8 mouse cellular contexts compared by ENCODE assay signal in the genomic region with DNA sequence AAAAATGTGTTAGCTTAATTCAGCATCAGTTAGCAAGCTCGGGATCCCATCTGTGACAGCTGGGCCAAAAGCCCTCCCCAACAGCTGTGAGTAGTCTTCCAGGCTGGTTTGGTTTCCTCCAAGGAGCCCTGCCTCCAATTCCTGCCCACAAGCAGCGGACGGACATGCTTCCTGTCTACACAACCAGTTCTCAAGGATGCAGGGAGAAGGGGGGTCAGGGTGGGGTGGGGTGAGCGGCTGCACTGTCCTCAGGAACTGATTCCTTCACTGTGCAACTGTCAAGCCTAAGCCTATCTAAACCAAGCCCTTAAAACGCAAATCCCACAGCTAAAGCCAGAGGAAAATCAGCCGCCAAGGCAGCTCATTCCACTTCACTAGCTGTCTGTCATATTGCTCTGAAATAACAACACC. TPM values are rescaled to one million over a fixed set of nuclear protein-coding genes. Genes with fewer than 3 reads are reported as not detected.
DNase-seq lines count a peak whose midpoint lies in the region; ATAC-seq and TF ChIP-seq lines count a peak whose summit lies in the region.

No protein-coding gene starts in this region.

- H3K9ac ChIP-seq in forebrain, embryonic 16.5 days (replicated peaks; ENCODE audit: low read depth, low read length): peak overlapping the region; percentile 97
- H3K9ac ChIP-seq in hindbrain, embryonic 11.5 days (ENCODE audit: low read depth, low read length): peak overlapping the region; percentile 87
- peak overlapping the region; percentile 74 for H3K9ac ChIP-seq in lung, embryonic 15.5 days

- TF ChIP-seq POLR2A in bone marrow, adult 2 months (IDR thresholded peaks at IDR 0.05; ENCODE audit: borderline replicate concordance, control insufficient read depth, low read depth, low read length): no peak

- H3K4me3 ChIP-seq in E14TG2a.4 (replicated peaks; ENCODE audit: low read length): peak overlapping the region; percentile 99
- H3K4me3 ChIP-seq in bone marrow, adult 2 months (replicated peaks; ENCODE audit: control insufficient read depth, low read depth, low read length): peak overlapping the region; percentile 70
- peak overlapping the region; percentile 99 for H3K4me3 ChIP-seq in forebrain, embryonic 16.5 days (replicated peaks; ENCODE audit: low read length)
- peak overlapping the region; percentile 93 for H3K4me3 ChIP-seq in hindbrain, embryonic 11.5 days (ENCODE audit: low read depth, low read length)
- peak overlapping the region; percentile 70 for H3K4me3 ChIP-seq in lung, embryonic 15.5 days

- peaks cover 37% of the 10 kb centered on the region for H3K4me1 ChIP-seq in E14TG2a.4 (replicated peaks; ENCODE audit: low read depth, low read length)
- H3K4me1 ChIP-seq in bone marrow, adult 2 months (ENCODE audit: control insufficient read depth, insufficient read depth, low read length): peaks cover 1% of the 10 kb centered on the region; the same call in 1 of the 2 replicates
- peaks cover 24% of the 10 kb centered on the region for H3K4me1 ChIP-seq in forebrain, embryonic 16.5 days (replicated peaks; ENCODE audit: control insufficient read depth, insufficient read depth, low read length)
- peaks cover 5% of the 10 kb centered on the region; the same call in 1 of the 2 replicates for H3K4me1 ChIP-seq in hindbrain, embryonic 11.5 days (replicated peaks; ENCODE audit: control insufficient read depth, insufficient read depth, low read length)
- H3K4me1 ChIP-seq in lung, embryonic 15.5 days: peaks cover 20% of the 10 kb centered on the region

- DNase-seq in hindbrain, embryonic 11.5 days (ENCODE audit: low spot score): peak; percentile 34
- DNase-seq in layer of hippocampus, adult 9-11 months: peak; percentile 79
- peak; percentile 25 for DNase-seq in retina, postnatal 7 days (ENCODE audit: low read depth, low spot score)
- DNase-seq in urinary bladder, adult 2 months (ENCODE audit: low spot score): no peak

- H3K4me2 ChIP-seq in forebrain, embryonic 16.5 days (ENCODE audit: low read length): peak overlapping the region; percentile 90
- H3K4me2 ChIP-seq in hindbrain, embryonic 11.5 days (replicated peaks; ENCODE audit: low read depth, low read length): peak overlapping the region; percentile 81
- peak overlapping the region; percentile 74 for H3K4me2 ChIP-seq in lung, embryonic 15.5 days

- WGBS in bone marrow, adult 2 months: 10% methylated on average over 6 of the region's 6 CpGs
- WGBS in forebrain, embryonic 16.5 days: 3% methylated on average over 6 of the region's 6 CpGs
- 16% methylated on average over 6 of the region's 6 CpGs for WGBS in hindbrain, embryonic 11.5 days
- 2% methylated on average over 6 of the region's 6 CpGs for WGBS in lung, embryonic 15.5 days

- H3K27me3 ChIP-seq in E14TG2a.4 (ENCODE audit: insufficient read depth, low read length): peaks cover 9% of the 10 kb centered on the region
- H3K27me3 ChIP-seq in forebrain, embryonic 16.5 days (replicated peaks; ENCODE audit: control insufficient read depth, insufficient read depth, low read length): no peaks in the 10 kb centered on the region
- no peaks in the 10 kb centered on the region for H3K27me3 ChIP-seq in hindbrain, embryonic 11.5 days (ENCODE audit: control insufficient read depth, insufficient read depth, low read length)
- no peaks in the 10 kb centered on the region for H3K27me3 ChIP-seq in lung, embryonic 15.5 days

- H3K36me3 ChIP-seq in E14TG2a.4 (ENCODE audit: insufficient read depth, low read length): peaks cover 31% of the 10 kb centered on the region
- peaks cover 3% of the 10 kb centered on the region; the same call in 1 of the 2 replicates for H3K36me3 ChIP-seq in forebrain, embryonic 16.5 days (ENCODE audit: control insufficient read depth, insufficient read depth)
- H3K36me3 ChIP-seq in hindbrain, embryonic 11.5 days (ENCODE audit: control insufficient read depth, insufficient read depth, low read length): no peaks in the 10 kb centered on the region
- H3K36me3 ChIP-seq in lung, embryonic 15.5 days: peaks cover 8% of the 10 kb centered on the region; the same call in 1 of the 2 replicates

- no peak for ATAC-seq in forebrain, embryonic 16.5 days
- ATAC-seq in hindbrain, embryonic 11.5 days (ENCODE audit: low FRiP score): no peak
- no peak for ATAC-seq in lung, embryonic 15.5 days (ENCODE audit: borderline replicate concordance, extremely low read depth, low FRiP score, low TSS enrichment)

- no peaks in the 10 kb centered on the region for H3K9me3 ChIP-seq in E14TG2a.4 (ENCODE audit: low read length)
- H3K9me3 ChIP-seq in forebrain, embryonic 16.5 days (ENCODE audit: control insufficient read depth, low read length): no peaks in the 10 kb centered on the region
- no peaks in the 10 kb centered on the region for H3K9me3 ChIP-seq in hindbrain, embryonic 11.5 days (ENCODE audit: control insufficient read depth, low read length)
- H3K9me3 ChIP-seq in lung, embryonic 15.5 days: no peaks in the 10 kb centered on the region

- no peak for TF ChIP-seq CTCF in E14TG2a.4 (conservative IDR thresholded peaks at IDR 0.05; ENCODE audit: low read length)
- no peak for TF ChIP-seq CTCF in bone marrow, adult 2 months (IDR thresholded peaks at IDR 0.05; ENCODE audit: control insufficient read depth, insufficient read depth, low read length)

- H3K27ac ChIP-seq in bone marrow, adult 2 months (ENCODE audit: control insufficient read depth, insufficient read depth, low read depth, low read length, poor library complexity): peak overlapping the region; percentile 82
- peak overlapping the region; percentile 85 for H3K27ac ChIP-seq in forebrain, embryonic 16.5 days (ENCODE audit: low read length)
- peak overlapping the region; percentile 78; the same call in 1 of the 2 replicates for H3K27ac ChIP-seq in hindbrain, embryonic 11.5 days (ENCODE audit: low read depth, low read length)
- H3K27ac ChIP-seq in lung, embryonic 15.5 days: peak overlapping the region; percentile 81

RNA-seq across cellular contexts. Expression of a gene that starts 24.0 kb away (rescaled TPM):
- polyA plus RNA-seq in bone marrow, adult 2 months (2011; ENCODE audit: insufficient read depth, insufficient read length, low replicate concordance, missing spikeins): 40.0 and 71.0 TPM in 2 replicates
- 316 and 341 TPM in 2 replicates for polyA plus RNA-seq in forebrain, embryonic 16.5 days (2015; fragmentation: Nextera tagmentation; extraction: Ambion mirVana)
- polyA plus RNA-seq in hindbrain, embryonic 11.5 days (2014; fragmentation: Nextera tagmentation; extraction: Ambion mirVana): 227 and 232 TPM in 2 replicates
- 173 and 177 TPM in 2 replicates for polyA plus RNA-seq in lung, embryonic 15.5 days (2015; fragmentation: Nextera tagmentation; extraction: Ambion mirVana)
- 141 and 169 TPM in 2 replicates for polyA plus RNA-seq in urinary bladder, adult 2 months (2012; rRNA removed)

RNA-seq across cellular contexts. Expression of a gene that starts 51.0 kb away (rescaled TPM):
- 1.3 and 3.1 TPM in 2 replicates for polyA plus RNA-seq in bone marrow, adult 2 months (2011; ENCODE audit: insufficient read depth, insufficient read length, low replicate concordance, missing spikeins)
- polyA plus RNA-seq in forebrain, embryonic 16.5 days (2015; fragmentation: Nextera tagmentation; extraction: Ambion mirVana): 89.5 and 104 TPM in 2 replicates
- polyA plus RNA-seq in hindbrain, embryonic 11.5 days (2014; fragmentation: Nextera tagmentation; extraction: Ambion mirVana): 29.4 and 30.6 TPM in 2 replicates
- polyA plus RNA-seq in lung, embryonic 15.5 days (2015; fragmentation: Nextera tagmentation; extraction: Ambion mirVana): 87.3 and 89.9 TPM in 2 replicates
- polyA plus RNA-seq in urinary bladder, adult 2 months (2012; rRNA removed): 51.8 and 52.5 TPM in 2 replicates
